Mouse (Mus musculus): Measurements from ENCODE around the gene Hnrnpf. TPM values are rescaled to one million over a fixed set of nuclear protein-coding genes. Genes with fewer than 3 reads are reported as not detected.

Gene Hnrnpf
- total and polyA plus RNA-seq, 3 experiments, result 598 to 1,196 (median 790) TPM

GRCm38 (mm10) chr6:117890257-117890656, 9.9 kb upstream of the Hnrnpf start:
- in situ Hi-C loops (cut with MboI; ENCODE audit: low pct_ligation_motif_present, low pct_unique_long_range_greater_than_20kb, low sequenced_read_pairs) (no loop called here), dilution Hi-C loops (cut with MboI; ENCODE audit: extremely low pct_ligation_motif_present, extremely low pct_unique_long_range_greater_than_20kb, low sequenced_read_pairs) (no loop called here)
- Histone ChIP-seq H3K4me1 (ENCODE audit: control insufficient read depth in 1 of 2, insufficient read depth in 2 of 2) (peaks cover 0 to 30% of the 10 kb centered on the region in 2 experiments; a peak in 3 of 4 replicates), H3K79me2 (replicated peaks; ENCODE audit: control insufficient read depth, extremely low read depth, insufficient read depth, poor library complexity, severe bottlenecking) (no peaks in the 10 kb centered on the region), H3K27me3 (replicated peaks) (no peaks in the 10 kb centered on the region), H3K4me2 (ENCODE audit: insufficient read depth, low read depth, poor library complexity, severe bottlenecking) (no peak overlapping the region), H3K9ac (ENCODE audit: insufficient read depth, low read depth) (no peak overlapping the region), H3K4me3 (replicated peaks in 1 of 3; ENCODE audit: low read depth in 2 of 3, low read length in 2 of 3, poor library complexity in 1 of 3) (no peak overlapping the region), H3K9me3 (replicated peaks; ENCODE audit: low read length) (no peaks in the 10 kb centered on the region), H3K27ac (ENCODE audit: insufficient read depth, low read depth) (no peak overlapping the region), H3K36me3 (replicated peaks in 1 of 2; ENCODE audit: control insufficient read depth in 1 of 2, insufficient read depth in 1 of 2, low read length in 1 of 2) (no peaks in the 10 kb centered on the region)
- DNase-seq (ENCODE audit: extremely low read depth), result peak; percentile 65
- TF ChIP-seq SMC3 (IDR thresholded peaks at IDR 0.05; ENCODE audit: low read depth, low read length), result no peak
- peak; percentile 55; the same call in 1 of the 2 replicates for TF ChIP-seq MAX (IDR thresholded peaks at IDR 0.05; ENCODE audit: low read length)
- TF ChIP-seq RCOR1 (conservative IDR thresholded peaks at IDR 0.05; ENCODE audit: low read depth, low read length), result no peak
- no peak for TF ChIP-seq TCF12 (IDR thresholded peaks at IDR 0.05; ENCODE audit: low read depth, low read length)
- TF ChIP-seq BHLHE40 (IDR thresholded peaks at IDR 0.05; ENCODE audit: low read depth, low read length), result no peak
- TF ChIP-seq EP300 (IDR thresholded peaks at IDR 0.05; ENCODE audit: low read length), result 0 out of 2 replicates have a peak, but pooled peaks have one; percentile 0
- no peak for TF ChIP-seq ZMIZ1 (IDR thresholded peaks at IDR 0.05; ENCODE audit: low read depth, low read length)
- peak; percentile 91 for TF ChIP-seq ZNF384 (IDR thresholded peaks at IDR 0.05; ENCODE audit: low read depth, low read length)

- no peak for DNase-seq (ENCODE audit: extremely low read depth)
- H3K9ac ChIP-seq (ENCODE audit: insufficient read depth, low read depth), result no peak overlapping the region
- TF ChIP-seq IRF4 (IDR thresholded peaks at IDR 0.05; ENCODE audit: low read depth, low read length), result no peak
- no peak overlapping the region for H3K27ac ChIP-seq (ENCODE audit: insufficient read depth, low read depth)
- peaks cover 0 to 30% of the 10 kb centered on the region in 2 experiments; a peak in 3 of 4 replicates for H3K4me1 ChIP-seq (ENCODE audit: control insufficient read depth in 1 of 2, insufficient read depth in 2 of 2)
- dilution Hi-C loops (cut with MboI; ENCODE audit: extremely low pct_ligation_motif_present, extremely low pct_unique_long_range_greater_than_20kb, low sequenced_read_pairs) (no loop called here), in situ Hi-C loops (cut with MboI; ENCODE audit: low pct_ligation_motif_present, low pct_unique_long_range_greater_than_20kb, low sequenced_read_pairs) (no loop called here)
- no peak overlapping the region for H3K4me2 ChIP-seq (ENCODE audit: insufficient read depth, low read depth, poor library complexity, severe bottlenecking)
- no peak overlapping the region for H3K4me3 ChIP-seq (replicated peaks in 1 of 3; ENCODE audit: low read depth in 2 of 3, low read length in 2 of 3, poor library complexity in 1 of 3)
- no peaks in the 10 kb centered on the region for H3K36me3 ChIP-seq (replicated peaks in 1 of 2; ENCODE audit: control insufficient read depth in 1 of 2, insufficient read depth in 1 of 2, low read length in 1 of 2)
- H3K27me3 ChIP-seq (replicated peaks), result no peaks in the 10 kb centered on the region
- H3K9me3 ChIP-seq (replicated peaks; ENCODE audit: low read length), result no peaks in the 10 kb centered on the region
- no peaks in the 10 kb centered on the region for H3K79me2 ChIP-seq (replicated peaks; ENCODE audit: control insufficient read depth, extremely low read depth, insufficient read depth, poor library complexity, severe bottlenecking)
Observed at GRCm38 (mm10) chr6:117891369-117892160, 8.6 kb upstream of the Hnrnpf start.

GRCm38 (mm10) chr6:117892386-117892785, 7.7 kb upstream of the Hnrnpf start:
- H3K4me1 ChIP-seq (ENCODE audit: control insufficient read depth in 1 of 2, insufficient read depth in 2 of 2), result peaks cover 0 to 30% of the 10 kb centered on the region in 2 experiments; a peak in 3 of 4 replicates
- H3K9me3 ChIP-seq (replicated peaks; ENCODE audit: low read length), result no peaks in the 10 kb centered on the region
- dilution Hi-C loops (cut with MboI; ENCODE audit: extremely low pct_ligation_motif_present, extremely low pct_unique_long_range_greater_than_20kb, low sequenced_read_pairs), result no loop called here
- no peak overlapping the region for H3K9ac ChIP-seq (ENCODE audit: insufficient read depth, low read depth)
- H3K4me2 ChIP-seq (ENCODE audit: insufficient read depth, low read depth, poor library complexity, severe bottlenecking), result no peak overlapping the region
- no peaks in the 10 kb centered on the region for H3K79me2 ChIP-seq (replicated peaks; ENCODE audit: control insufficient read depth, extremely low read depth, insufficient read depth, poor library complexity, severe bottlenecking)
- H3K27ac ChIP-seq (ENCODE audit: insufficient read depth, low read depth), result no peak overlapping the region
- TF ChIP-seq NRF1 (IDR thresholded peaks at IDR 0.05; ENCODE audit: low read depth, low read length), result no peak
- no peaks in the 10 kb centered on the region for H3K36me3 ChIP-seq (replicated peaks in 1 of 2; ENCODE audit: control insufficient read depth in 1 of 2, insufficient read depth in 1 of 2, low read length in 1 of 2)
- no peaks in the 10 kb centered on the region for H3K27me3 ChIP-seq (replicated peaks)
- DNase-seq (ENCODE audit: extremely low read depth), result no peak
- in situ Hi-C loops (cut with MboI; ENCODE audit: low pct_ligation_motif_present, low pct_unique_long_range_greater_than_20kb, low sequenced_read_pairs), result no loop called here
- H3K4me3 ChIP-seq (replicated peaks in 1 of 3; ENCODE audit: low read depth in 2 of 3, low read length in 2 of 3, poor library complexity in 1 of 3), result no peak overlapping the region

Data from CH12.LX (cell line).